In the genomic region with DNA sequence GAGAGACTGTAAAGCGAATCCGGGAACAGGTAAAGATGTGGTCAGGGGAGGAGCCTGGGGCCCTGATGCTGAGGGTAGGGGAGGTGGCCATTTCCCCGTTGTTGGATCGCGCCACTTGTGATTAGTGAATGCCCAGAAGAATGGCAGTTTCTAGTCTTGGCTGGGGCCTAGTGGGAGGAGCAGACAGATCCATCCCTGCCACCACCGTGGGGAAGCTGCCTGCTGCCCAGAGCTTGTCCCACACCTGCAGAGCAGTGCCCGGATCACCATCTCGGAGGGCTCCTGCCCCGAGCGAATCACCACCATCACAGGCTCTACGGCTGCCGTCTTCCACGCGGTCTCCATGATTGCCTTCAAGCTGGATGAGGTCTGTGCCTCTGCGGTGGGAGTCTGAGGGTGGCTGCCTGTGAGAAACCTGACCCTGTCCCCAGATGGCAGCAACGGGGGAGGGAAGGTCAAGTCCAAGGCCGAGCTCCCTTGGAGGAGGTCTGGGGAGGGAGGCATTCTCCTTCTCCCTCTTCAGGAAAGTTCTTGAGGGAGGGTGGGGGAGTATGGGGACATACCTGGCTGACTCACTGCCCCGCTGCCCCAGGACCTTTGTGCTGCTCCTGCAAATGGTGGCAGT, we compare ENCODE assay signal across 15 mouse cellular contexts. TPM values are rescaled to one million over a fixed set of nuclear protein-coding genes. Genes with fewer than 3 reads are reported as not detected.
A peak's percentile ranks its signal among the peaks of the same experiment; 100 is the strongest.
DNase-seq lines count a peak whose midpoint lies in the region; ATAC-seq lines count a peak whose summit lies in the region.
"Had no signal": no experiment of that assay in that cellular context is flagged by ENCODE, and none has a peak within 500 bp of the region (broad histone marks: within the 10 kb centered on the region; RNA-seq: fewer than 3 reads in every experiment).

No protein-coding gene starts in this region.

- H3K27ac ChIP-seq in kidney, embryonic 15.5 days, result peak overlapping the region; percentile 64
- no peak overlapping the region for H3K27ac ChIP-seq in neural tube, embryonic 13.5 days (replicated peaks)
- H3K27ac ChIP-seq in neural tube, embryonic 15.5 days (replicated peaks), result no peak overlapping the region
- H3K27ac ChIP-seq: liver, embryonic 13.5 days had no signal

- H3K4me1 ChIP-seq in kidney, embryonic 15.5 days, result peaks cover 82% of the 10 kb centered on the region
- peaks cover 72% of the 10 kb centered on the region for H3K4me1 ChIP-seq in neural tube, embryonic 13.5 days (replicated peaks)
- peaks cover 57% of the 10 kb centered on the region for H3K4me1 ChIP-seq in neural tube, embryonic 15.5 days

- H3K4me3 ChIP-seq in kidney, embryonic 15.5 days (replicated peaks), result no peak overlapping the region
- no peak overlapping the region for H3K4me3 ChIP-seq in neural tube, embryonic 13.5 days
- H3K4me3 ChIP-seq in neural tube, embryonic 15.5 days (replicated peaks), result no peak overlapping the region
- H3K4me3 ChIP-seq: liver, embryonic 13.5 days had no signal

- no peak overlapping the region for H3K9ac ChIP-seq in kidney, embryonic 15.5 days
- H3K9ac ChIP-seq in neural tube, embryonic 13.5 days, result 0 out of 2 replicates have a peak overlapping the region, but pooled peaks have one; percentile 31
- no peak overlapping the region for H3K9ac ChIP-seq in neural tube, embryonic 15.5 days (replicated peaks)
- H3K9ac ChIP-seq: liver, embryonic 13.5 days had no signal

- H3K36me3 ChIP-seq in kidney, embryonic 15.5 days, result peaks cover 42% of the 10 kb centered on the region
- peaks cover 61% of the 10 kb centered on the region for H3K36me3 ChIP-seq in neural tube, embryonic 13.5 days
- peaks cover 37% of the 10 kb centered on the region for H3K36me3 ChIP-seq in neural tube, embryonic 15.5 days

- no peaks in the 10 kb centered on the region for H3K27me3 ChIP-seq in kidney, embryonic 15.5 days
- 0 out of 2 replicates have a peak, but pooled peaks cover 6% of the 10 kb centered on the region for H3K27me3 ChIP-seq in neural tube, embryonic 13.5 days
- no peaks in the 10 kb centered on the region for H3K27me3 ChIP-seq in neural tube, embryonic 15.5 days (replicated peaks)

- no peaks in the 10 kb centered on the region for H3K9me3 ChIP-seq in kidney, embryonic 15.5 days (replicated peaks)
- no peaks in the 10 kb centered on the region for H3K9me3 ChIP-seq in neural tube, embryonic 13.5 days
- no peaks in the 10 kb centered on the region for H3K9me3 ChIP-seq in neural tube, embryonic 15.5 days (replicated peaks)
- H3K9me3 ChIP-seq: liver, embryonic 13.5 days had no signal

- intact Hi-C loops in heart, postnatal 14 days (cut with DNase I), result no loop called here

- ATAC-seq in kidney, embryonic 15.5 days (replicated peaks; ENCODE audit: low FRiP score), result no peak
- ATAC-seq in neural tube, embryonic 13.5 days (ENCODE audit: low read depth), result no peak
- no peak for ATAC-seq in neural tube, embryonic 15.5 days (ENCODE audit: low FRiP score)
- ATAC-seq: lung, postnatal 0 days had no signal

- H3K4me2 ChIP-seq in kidney, embryonic 15.5 days, result peak overlapping the region; percentile 12; the same call in 1 of the 2 replicates
- no peak overlapping the region for H3K4me2 ChIP-seq in neural tube, embryonic 13.5 days
- no peak overlapping the region for H3K4me2 ChIP-seq in neural tube, embryonic 15.5 days
- H3K4me2 ChIP-seq: heart, embryonic 11.5 days; liver, embryonic 13.5 days had no signal

- DNase-seq in kidney, postnatal 14 days, result no peak
- DNase-seq in cerebellum, postnatal 10 days, result peak; percentile 67 to 77
- DNase-seq in heart, postnatal 14 days, result no peak
- DNase-seq in spleen, postnatal 14 days (ENCODE audit: low spot score in 2 of 2), result no peak
- DNase-seq: gastrocnemius, postnatal 36 days; heart, postnatal 4 days; kidney, adult 11 months; liver, embryonic 13.5 days; retina, postnatal 1 day had no signal

- WGBS in kidney, embryonic 15.5 days, result 58% methylated on average over 18 of the region's 18 CpGs
- 81% methylated on average over 18 of the region's 18 CpGs for WGBS in neural tube, embryonic 13.5 days
- 80% methylated on average over 18 of the region's 18 CpGs for WGBS in neural tube, embryonic 15.5 days

RNA-seq across cellular contexts. Expression of a gene that starts 5.2 kb away (rescaled TPM):
- polyA plus RNA-seq in kidney, embryonic 15.5 days (2015; fragmentation: Nextera tagmentation; extraction: Ambion mirVana), result 0.22 and 0.47 TPM in 2 replicates
- 0.73 and 0.92 TPM in 2 replicates for polyA plus RNA-seq in neural tube, embryonic 13.5 days (2015; fragmentation: Nextera tagmentation; extraction: Ambion mirVana)
- 1.1 and 1.4 TPM in 2 replicates for polyA plus RNA-seq in neural tube, embryonic 15.5 days (2015; fragmentation: Nextera tagmentation; extraction: Ambion mirVana)
- under 1 TPM in 1 of 2 experiments, not detected in 1; 0.10 TPM for total RNA-seq in heart, postnatal 14 days (2021)
- total RNA-seq: megakaryocyte-erythroid progenitor cell, adult 5-6 weeks had no signal
- polyA plus RNA-seq: liver, embryonic 13.5 days had no signal

RNA-seq across cellular contexts. Expression of a gene that starts 7.4 kb away (rescaled TPM):
- 118 and 140 TPM in 2 replicates for polyA plus RNA-seq in kidney, embryonic 15.5 days (2015; fragmentation: Nextera tagmentation; extraction: Ambion mirVana)
- polyA plus RNA-seq in neural tube, embryonic 13.5 days (2015; fragmentation: Nextera tagmentation; extraction: Ambion mirVana), result 257 and 262 TPM in 2 replicates
- polyA plus RNA-seq in neural tube, embryonic 15.5 days (2015; fragmentation: Nextera tagmentation; extraction: Ambion mirVana), result 185 and 222 TPM in 2 replicates
- 10 to 100 TPM; 62.4 to 68.8 TPM for total RNA-seq in heart, postnatal 14 days (2021)

RNA-seq across cellular contexts. Expression of a gene that starts 13.0 kb away (rescaled TPM):
- polyA plus RNA-seq in kidney, embryonic 15.5 days (2015; fragmentation: Nextera tagmentation; extraction: Ambion mirVana), result 55.5 and 56.8 TPM in 2 replicates
- polyA plus RNA-seq in neural tube, embryonic 13.5 days (2015; fragmentation: Nextera tagmentation; extraction: Ambion mirVana), result 49.7 and 57.4 TPM in 2 replicates
- polyA plus RNA-seq in neural tube, embryonic 15.5 days (2015; fragmentation: Nextera tagmentation; extraction: Ambion mirVana), result 73.2 and 77.0 TPM in 2 replicates
- total RNA-seq in heart, postnatal 14 days (2021), result 10 to 100 TPM; 21.9 to 22.0 TPM

RNA-seq across cellular contexts. Expression of a gene that starts 13.3 kb away (rescaled TPM):
- polyA plus RNA-seq in kidney, embryonic 15.5 days (2015; fragmentation: Nextera tagmentation; extraction: Ambion mirVana), result 27.9 and 30.6 TPM in 2 replicates
- polyA plus RNA-seq in neural tube, embryonic 13.5 days (2015; fragmentation: Nextera tagmentation; extraction: Ambion mirVana), result 5.9 and 6.9 TPM in 2 replicates
- polyA plus RNA-seq in neural tube, embryonic 15.5 days (2015; fragmentation: Nextera tagmentation; extraction: Ambion mirVana), result 10.0 and 13.6 TPM in 2 replicates
- 1 to 10 TPM; 6.8 to 8.9 TPM for total RNA-seq in heart, postnatal 14 days (2021)

RNA-seq across cellular contexts. Expression of a gene that starts 15.2 kb away (rescaled TPM):
- polyA plus RNA-seq in kidney, embryonic 15.5 days (2015; fragmentation: Nextera tagmentation; extraction: Ambion mirVana), result 52.8 and 54.3 TPM in 2 replicates
- polyA plus RNA-seq in neural tube, embryonic 13.5 days (2015; fragmentation: Nextera tagmentation; extraction: Ambion mirVana), result 42.3 and 43.7 TPM in 2 replicates
- polyA plus RNA-seq in neural tube, embryonic 15.5 days (2015; fragmentation: Nextera tagmentation; extraction: Ambion mirVana), result 46.4 and 47.8 TPM in 2 replicates
- total RNA-seq in heart, postnatal 14 days (2021), result 10 to 100 TPM; 19.3 to 20.3 TPM

Comparison
In these comparisons a context has a peak if more than half of its experiments do, and no peak if none do; other contexts are left out.
1. DNase-seq: peak in cerebellum, postnatal 10 days (2 of 2); none in kidney, postnatal 14 days (single experiment), heart, postnatal 14 days (0 of 2) and spleen, postnatal 14 days (0 of 2).